12 mouse cellular contexts compared by ENCODE assay signal in genomic region chr1:71898198-71898597, GRCm38 (mm10).
DNase-seq lines count a peak whose midpoint lies in the region; ATAC-seq and TF ChIP-seq lines count a peak whose summit lies in the region.
"Had no signal": no experiment of that assay in that cellular context is flagged by ENCODE, and none has a peak within 500 bp of the region (broad histone marks: within the 10 kb centered on the region; RNA-seq: fewer than 3 reads in every experiment).

No protein-coding gene starts in this region.

- DNase-seq in forebrain, embryonic 10.5 days (ENCODE audit: extremely low spot score, low spot score), result no peak
- DNase-seq in lung, adult 2 months, result peak; percentile 23
- DNase-seq in lung, postnatal 25 days (ENCODE audit: low spot score), result no peak
- peak; percentile 21 to 23 for DNase-seq in frontal cortex, postnatal 36 days (ENCODE audit: low spot score in 2 of 2)
- DNase-seq in right cerebral cortex, postnatal 14 days, result peak; percentile 27
- DNase-seq in adrenal gland, postnatal 4 days (ENCODE audit: low spot score in 2 of 2), result no peak
- DNase-seq in kidney, adult 9 months, result no peak
- DNase-seq: adrenal gland, adult 2 months; heart, adult 11 months; liver, embryonic 13.5 days; thymus, postnatal 4 days had no signal

- H3K36me3 ChIP-seq in forebrain, embryonic 10.5 days (replicated peaks), result no peaks in the 10 kb centered on the region
- no peaks in the 10 kb centered on the region for H3K36me3 ChIP-seq in forebrain, embryonic 12.5 days (replicated peaks)
- H3K36me3 ChIP-seq: liver, embryonic 13.5 days had no signal

- no peak for TF ChIP-seq POLR2A in lung, adult 2 months (IDR thresholded peaks at IDR 0.05; ENCODE audit: borderline replicate concordance, extremely low read depth, low read depth, low read length)

- no peak for TF ChIP-seq CTCF in lung, adult 2 months (IDR thresholded peaks at IDR 0.05; ENCODE audit: insufficient read depth, low read length)

- ATAC-seq in forebrain, embryonic 12.5 days (ENCODE audit: low FRiP score), result no peak

- H3K27ac ChIP-seq in forebrain, embryonic 10.5 days, result 0 out of 2 replicates have a peak overlapping the region, but pooled peaks have one; percentile 30
- H3K27ac ChIP-seq in forebrain, embryonic 12.5 days, result no peak overlapping the region
- H3K27ac ChIP-seq: liver, embryonic 13.5 days had no signal

- H3K9me3 ChIP-seq in forebrain, embryonic 10.5 days, result no peaks in the 10 kb centered on the region
- H3K9me3 ChIP-seq in forebrain, embryonic 12.5 days, result no peaks in the 10 kb centered on the region
- H3K9me3 ChIP-seq: liver, embryonic 13.5 days had no signal

- no peaks in the 10 kb centered on the region for H3K27me3 ChIP-seq in forebrain, embryonic 10.5 days (ENCODE audit: poor library complexity, severe bottlenecking)
- H3K27me3 ChIP-seq in forebrain, embryonic 12.5 days, result no peaks in the 10 kb centered on the region
- H3K27me3 ChIP-seq: liver, embryonic 13.5 days had no signal

- H3K9ac ChIP-seq in forebrain, embryonic 12.5 days, result no peak overlapping the region
- H3K9ac ChIP-seq: liver, embryonic 13.5 days had no signal

- no peak overlapping the region for H3K4me2 ChIP-seq in forebrain, embryonic 12.5 days
- H3K4me2 ChIP-seq: liver, embryonic 13.5 days had no signal

- H3K4me1 ChIP-seq in forebrain, embryonic 10.5 days, result peaks cover 3% of the 10 kb centered on the region; the same call in 1 of the 2 replicates
- no peaks in the 10 kb centered on the region for H3K4me1 ChIP-seq in forebrain, embryonic 12.5 days
- peaks cover 2% of the 10 kb centered on the region; the same call in 1 of the 2 replicates for H3K4me1 ChIP-seq in lung, adult 2 months (ENCODE audit: control insufficient read depth, insufficient read depth, low read length)

- 91% methylated on average over 6 of the region's 6 CpGs for WGBS in forebrain, embryonic 10.5 days
- WGBS in forebrain, embryonic 12.5 days, result 81% methylated on average over 6 of the region's 6 CpGs
- WGBS in lung, adult 2 months, result 63% methylated on average over 6 of the region's 6 CpGs

- H3K4me3 ChIP-seq in forebrain, embryonic 10.5 days, result no peak overlapping the region
- no peak overlapping the region for H3K4me3 ChIP-seq in forebrain, embryonic 12.5 days (replicated peaks)
- H3K4me3 ChIP-seq in lung, adult 2 months (replicated peaks; ENCODE audit: extremely low read depth, low read depth, low read length), result no peak overlapping the region
- H3K4me3 ChIP-seq: liver, embryonic 13.5 days had no signal

Comparison
In these comparisons a context has a peak if more than half of its experiments do, and no peak if none do; other contexts are left out.
1. DNase-seq: peak in lung, adult 2 months (single experiment), frontal cortex, postnatal 36 days (2 of 2) and right cerebral cortex, postnatal 14 days (single experiment); none in forebrain, embryonic 10.5 days (single experiment), lung, postnatal 25 days (single experiment), adrenal gland, postnatal 4 days (0 of 2) and kidney, adult 9 months (single experiment).